26 mouse cellular contexts compared by ENCODE assay signal in the genomic region with DNA sequence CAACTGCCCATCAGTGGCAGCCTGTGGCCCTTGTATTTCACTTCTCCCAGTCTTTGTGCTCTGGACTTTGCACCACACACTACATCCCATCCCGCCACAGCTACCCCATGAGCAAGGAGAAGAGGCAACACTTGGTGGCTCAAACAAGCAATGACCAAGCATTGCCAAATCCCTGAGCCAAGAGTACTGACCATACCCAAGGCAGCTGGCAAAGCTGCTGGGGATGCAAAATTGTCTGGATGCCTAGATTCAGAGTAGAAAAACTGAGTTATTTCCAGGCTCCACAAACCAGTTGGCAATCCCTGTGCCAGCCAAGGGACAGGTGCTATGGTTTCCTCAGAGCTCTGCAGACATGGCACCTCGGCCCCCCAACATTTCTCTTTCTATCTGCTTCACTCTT. TPM values are rescaled to one million over a fixed set of nuclear protein-coding genes. Genes with fewer than 3 reads are reported as not detected.
DNase-seq lines count a peak whose midpoint lies in the region; ATAC-seq and TF ChIP-seq lines count a peak whose summit lies in the region.
"Had no signal": no experiment of that assay in that cellular context is flagged by ENCODE, and none has a peak within 500 bp of the region (broad histone marks: within the 10 kb centered on the region; RNA-seq: fewer than 3 reads in every experiment).

No protein-coding gene starts in this region.

- no peak for TF ChIP-seq CTCF in heart, adult 2 months (IDR thresholded peaks at IDR 0.05)

- no peaks in the 10 kb centered on the region for H3K27me3 ChIP-seq in heart, adult 2 months (ENCODE audit: control insufficient read depth, insufficient read depth, low read length)
- H3K27me3 ChIP-seq: embryonic facial prominence, embryonic 15.5 days; forebrain, embryonic 12.5 days had no signal

- H3K4me3 ChIP-seq in heart, adult 2 months: no peak overlapping the region
- H3K4me3 ChIP-seq: embryonic facial prominence, embryonic 13.5 days; embryonic facial prominence, embryonic 15.5 days; erythroblast, embryonic 14.5 days; forebrain, embryonic 10.5 days; forebrain, embryonic 12.5 days had no signal

- H3K36me3 ChIP-seq in heart, adult 2 months (ENCODE audit: control insufficient read depth, insufficient read depth, low read length): no peaks in the 10 kb centered on the region
- H3K36me3 ChIP-seq: embryonic facial prominence, embryonic 13.5 days; embryonic facial prominence, embryonic 15.5 days; forebrain, embryonic 10.5 days; forebrain, embryonic 12.5 days had no signal

- WGBS in heart, adult 2 months: 72% methylated on average over 2 of the region's 2 CpGs

- H3K4me1 ChIP-seq in heart, adult 2 months (ENCODE audit: control insufficient read depth, insufficient read depth, low read length): no peaks in the 10 kb centered on the region
- H3K4me1 ChIP-seq: embryonic facial prominence, embryonic 13.5 days; embryonic facial prominence, embryonic 15.5 days; forebrain, embryonic 10.5 days; forebrain, embryonic 12.5 days had no signal

- intact Hi-C loops in heart, adult 2 months (cut with DNase I): no loop called here

- no peaks in the 10 kb centered on the region for H3K79me2 ChIP-seq in heart, adult 2 months (replicated peaks; ENCODE audit: control insufficient read depth, insufficient read depth, low read length)

- H3K27ac ChIP-seq in heart, adult 2 months: no peak overlapping the region
- H3K27ac ChIP-seq: embryonic facial prominence, embryonic 13.5 days; embryonic facial prominence, embryonic 15.5 days; forebrain, embryonic 10.5 days; forebrain, embryonic 12.5 days had no signal

- no peak for TF ChIP-seq EP300 in heart, adult 2 months (IDR thresholded peaks at IDR 0.05; ENCODE audit: insufficient read depth, low read depth, low read length)

- DNase-seq in cerebellum, postnatal 10 days: peak; percentile 67 to 68
- peak; percentile 78 for DNase-seq in heart, adult 11 months
- no peak for DNase-seq in heart, adult 2 months
- DNase-seq in layer of hippocampus, adult 11-12 months (ENCODE audit: low spot score): peak; percentile 5
- DNase-seq in layer of hippocampus, adult 9-10 months (ENCODE audit: low spot score): no peak
- DNase-seq in brain, adult 2 months (ENCODE audit: low read depth, low spot score): peak; percentile 24
- DNase-seq in adrenal gland, adult 8-10 months: no peak
- DNase-seq: adrenal gland, adult 2 months; adrenal gland, postnatal 14 days; adrenal gland, postnatal 36 days; cerebellum, adult 18-20 months; cerebellum, adult 8-10 months; cerebellum, postnatal 36 days; embryo, embryonic 11 days had no signal

- ATAC-seq in cerebellum, adult (ENCODE audit: insufficient number of reproducible peaks, low FRiP score, low TSS enrichment): no peak
- ATAC-seq: forebrain, embryonic 14.5 days; forebrain, embryonic 16.5 days had no signal

- no peak for TF ChIP-seq POLR2A in heart, adult 2 months (IDR thresholded peaks at IDR 0.05; ENCODE audit: insufficient read depth, low read depth, low read length)

- no peak overlapping the region for H3K9ac ChIP-seq in heart, adult 2 months (ENCODE audit: low read depth, low read length)
- H3K9ac ChIP-seq: embryonic facial prominence, embryonic 13.5 days; embryonic facial prominence, embryonic 15.5 days; forebrain, embryonic 12.5 days had no signal

RNA-seq across cellular contexts. Expression of gene Scgn, which starts 10.1 kb away (rescaled TPM):
- total RNA-seq in heart, adult 2 months (2021): not detected
- polyA plus RNA-seq in heart, adult 2 months (2012; rRNA removed): not detected in 2 replicates
- 1 to 10 TPM; 2.3 to 4.4 (median 3.1) TPM for total RNA-seq in adrenal gland, adult 8-10 months (2022)
- total RNA-seq: common myeloid progenitor, adult 5-6 weeks; ES-E14; MEL had no signal
- polyA plus RNA-seq: C2C12; embryonic facial prominence, embryonic 13.5 days; erythroblast, embryonic 14.5 days; forebrain, embryonic 10.5 days had no signal

Comparison
In these comparisons a context has a peak if more than half of its experiments do, and no peak if none do; other contexts are left out.
1. DNase-seq: peak in cerebellum, postnatal 10 days (2 of 2), heart, adult 11 months (single experiment), layer of hippocampus, adult 11-12 months (single experiment) and brain, adult 2 months (single experiment); none in heart, adult 2 months (0 of 2), layer of hippocampus, adult 9-10 months (single experiment) and adrenal gland, adult 8-10 months (single experiment).